Mouse (Mus musculus) limb, embryonic 15.5 days (tissue): ENCODE measurements around the gene Nrcam. TPM values are rescaled to one million over a fixed set of nuclear protein-coding genes. Genes with fewer than 3 reads are reported as not detected.

Experiments
- ATAC-seq: fragments of 200-750 bp; cut with Nextera tagmentation; 2 replicates; pipeline ENCODE4 v1.8.0; 2017; ENCODE audit warnings: low read depth, moderate TSS enrichment; ENCODE audit not compliant: insufficient number of reproducible peaks, low FRiP score, low TSS enrichment
- H3K27ac ChIP-seq: fragments of 300-500 bp; sonication (generic); 2 replicates; pipeline ENCODE4 v1.5.1; 2015; ENCODE audit warnings: moderate library complexity, mild to moderate bottlenecking, inconsistent platforms
- H3K27me3 ChIP-seq: fragments of 300-500 bp; sonication (generic); 2 replicates; pipeline ENCODE4 v1.6.1; 2015; ENCODE audit warnings: inconsistent platforms
- H3K36me3 ChIP-seq: fragments of 300-500 bp; sonication (generic); 2 replicates; pipeline ENCODE4 v1.6.1; 2015; ENCODE audit warnings: inconsistent platforms
- H3K4me1 ChIP-seq: fragments of 300-500 bp; sonication (generic); 2 replicates; pipeline ENCODE4 v1.6.1; 2015; ENCODE audit warnings: inconsistent platforms
- H3K4me2 ChIP-seq: fragments of 300-500 bp; sonication (generic); 2 replicates; pipeline ENCODE4 v1.6.1; 2015; ENCODE audit warnings: mild to moderate bottlenecking, inconsistent platforms
- H3K4me3 ChIP-seq: fragments of 300-500 bp; sonication (generic); 2 replicates; pipeline ENCODE4 v1.5.1; 2015; ENCODE audit warnings: mild to moderate bottlenecking, inconsistent platforms
- H3K9ac ChIP-seq: fragments of 300-500 bp; sonication (generic); 2 replicates; pipeline ENCODE4 v1.6.1; 2015; ENCODE audit warnings: inconsistent platforms
- H3K9me3 ChIP-seq: fragments of 300-500 bp; sonication (generic); 2 replicates; pipeline ENCODE4 v1.6.1; 2016; ENCODE audit warnings: inconsistent platforms
- WGBS: fragments of 180-500 bp; shearing (Covaris S2); methylation state at CpG from one replicate; pipeline ENCODE4 v1.1.7; 2015; 5-methylcytosine and 5-hydroxymethylcytosine counted together
- polyA plus RNA-seq: library from polyadenylated mRNA; unstranded; fragments of >200 nt; fragmentation: Nextera tagmentation; extraction: Ambion mirVana; gene quantifications from 2 replicates; pipeline ENCODE4 v1.2.1, GENCODE M21; 2015

Gene Nrcam
- polyA plus RNA-seq, 1 experiment from 2014 or later = 2.8 TPM

DNA sequence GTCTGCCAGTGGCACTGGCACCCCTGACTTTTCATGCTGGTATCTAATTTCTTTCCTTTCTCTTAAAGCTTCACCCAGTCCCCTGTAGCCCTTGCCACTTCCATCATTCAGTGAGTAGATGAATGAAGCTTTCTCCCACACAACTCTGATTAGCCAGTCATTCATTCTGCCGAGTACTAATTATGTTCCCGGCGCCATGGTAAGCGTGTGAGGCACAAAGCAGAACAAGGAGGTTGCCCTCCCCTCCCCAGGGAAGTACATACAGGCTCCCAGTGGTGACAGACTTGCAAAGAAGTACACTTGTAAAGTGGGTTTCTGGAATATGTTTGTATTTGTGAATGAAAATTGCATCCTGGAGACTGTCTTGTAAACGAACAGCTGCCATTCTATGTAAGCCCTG is 170.2 kb downstream of the Nrcam start:
- no peak overlapping the region for H3K4me2 ChIP-seq
- no peaks in the 10 kb centered on the region for H3K27me3 ChIP-seq
- H3K9me3 ChIP-seq = no peaks in the 10 kb centered on the region
- no peak overlapping the region for H3K4me3 ChIP-seq
- 66% methylated on average over 5 of the region's 5 CpGs for WGBS
- no peaks in the 10 kb centered on the region for H3K36me3 ChIP-seq
- no peak overlapping the region for H3K27ac ChIP-seq
- H3K9ac ChIP-seq = no peak overlapping the region
- no peaks in the 10 kb centered on the region for H3K4me1 ChIP-seq
- no peak for ATAC-seq

- H3K9ac ChIP-seq = no peak overlapping the region
- ATAC-seq = no peak
- H3K36me3 ChIP-seq = no peaks in the 10 kb centered on the region
- no peaks in the 10 kb centered on the region for H3K27me3 ChIP-seq
- H3K27ac ChIP-seq = no peak overlapping the region
- H3K4me1 ChIP-seq = no peaks in the 10 kb centered on the region
- no peak overlapping the region for H3K4me2 ChIP-seq
- no peak overlapping the region for H3K4me3 ChIP-seq
- H3K9me3 ChIP-seq = no peaks in the 10 kb centered on the region
- WGBS = 68% methylated on average over 5 of the region's 5 CpGs
Measured at GRCm38 (mm10) chr12:44501807-44502487, 173.3 kb downstream of the Nrcam start.

- no peak for ATAC-seq
- no peak overlapping the region for H3K4me3 ChIP-seq
- no peaks in the 10 kb centered on the region for H3K4me1 ChIP-seq
- H3K4me2 ChIP-seq = no peak overlapping the region
- no peaks in the 10 kb centered on the region for H3K9me3 ChIP-seq
- H3K27ac ChIP-seq = no peak overlapping the region
- 81% methylated on average over 4 of the region's 4 CpGs for WGBS
- no peak overlapping the region for H3K9ac ChIP-seq
- H3K36me3 ChIP-seq = no peaks in the 10 kb centered on the region
- H3K27me3 ChIP-seq = no peaks in the 10 kb centered on the region
Measured at GRCm38 (mm10) chr12:44503737-44504136, 175.1 kb downstream of the Nrcam start.

- no peak overlapping the region for H3K4me2 ChIP-seq
- no peak for ATAC-seq
- H3K27me3 ChIP-seq = no peaks in the 10 kb centered on the region
- no peak overlapping the region for H3K27ac ChIP-seq
- no peaks in the 10 kb centered on the region for H3K36me3 ChIP-seq
- H3K9ac ChIP-seq = no peak overlapping the region
- H3K9me3 ChIP-seq = no peaks in the 10 kb centered on the region
- WGBS = 84% methylated on average over 3 of the region's 3 CpGs
- H3K4me3 ChIP-seq = no peak overlapping the region
- no peaks in the 10 kb centered on the region for H3K4me1 ChIP-seq
Measured at GRCm38 (mm10) chr12:44508635-44509034, 179.9 kb downstream of the Nrcam start.

DNA sequence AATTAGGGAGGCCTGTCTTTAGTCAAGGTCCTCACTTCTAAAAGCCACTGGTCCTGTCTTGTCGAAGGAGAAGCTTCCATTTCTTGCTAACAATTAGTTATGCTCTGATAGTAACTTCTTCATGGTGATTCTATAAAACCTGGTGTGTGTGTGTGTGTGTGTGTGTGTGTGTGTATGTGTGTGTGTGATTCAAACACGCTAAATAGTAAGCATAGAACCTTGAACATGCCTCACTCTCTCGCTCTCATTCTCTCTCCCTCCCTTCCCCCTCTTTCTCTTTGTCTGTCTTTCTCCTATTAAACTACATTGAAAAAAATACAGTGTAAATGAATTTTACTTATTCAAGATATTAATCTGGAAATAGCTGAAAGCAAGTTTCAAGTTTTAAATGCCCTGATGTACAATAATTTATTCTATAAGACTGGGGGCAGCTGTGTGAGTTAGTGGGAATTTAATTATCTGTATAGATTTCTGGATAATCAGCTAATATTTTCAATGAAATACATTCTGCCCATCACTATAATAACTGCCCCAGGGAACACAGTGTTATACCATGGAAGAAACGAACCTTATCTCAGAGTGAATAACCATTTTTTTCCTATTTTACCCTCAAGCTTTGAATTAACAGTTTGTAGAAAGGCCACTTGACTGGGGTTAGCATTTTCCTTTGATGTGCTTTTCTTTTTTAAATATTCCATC is 180.9 kb downstream of the Nrcam start:
- H3K9ac ChIP-seq = no peak overlapping the region
- WGBS = 68% methylated on average over 4 of the region's 4 CpGs
- H3K36me3 ChIP-seq = no peaks in the 10 kb centered on the region
- no peak overlapping the region for H3K4me2 ChIP-seq
- H3K27ac ChIP-seq = no peak overlapping the region
- no peak for ATAC-seq
- H3K9me3 ChIP-seq = no peaks in the 10 kb centered on the region
- no peaks in the 10 kb centered on the region for H3K4me1 ChIP-seq
- H3K27me3 ChIP-seq = no peaks in the 10 kb centered on the region
- H3K4me3 ChIP-seq = no peak overlapping the region

DNA sequence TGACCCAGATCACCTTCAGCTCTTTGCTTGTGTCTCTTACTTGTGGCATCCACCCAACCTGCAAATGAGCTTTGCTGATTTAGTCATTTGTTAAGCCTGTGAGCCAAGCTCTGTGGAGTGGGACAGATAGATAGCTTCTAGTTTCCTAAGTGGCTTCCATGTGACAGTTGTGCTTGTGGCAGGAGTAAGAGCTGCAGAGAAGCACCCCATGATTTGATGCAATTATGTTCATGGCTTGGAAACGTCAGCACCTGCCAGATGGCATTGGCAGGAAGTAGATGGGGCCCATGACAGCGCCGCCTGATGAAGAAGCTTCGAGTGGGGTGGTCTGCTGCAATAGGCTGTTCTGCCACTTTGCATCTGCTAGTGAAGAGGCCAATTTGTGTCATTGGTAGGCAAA is 186.4 kb downstream of the Nrcam start:
- ATAC-seq = no peak
- WGBS = 67% methylated on average over 4 of the region's 4 CpGs

DNA sequence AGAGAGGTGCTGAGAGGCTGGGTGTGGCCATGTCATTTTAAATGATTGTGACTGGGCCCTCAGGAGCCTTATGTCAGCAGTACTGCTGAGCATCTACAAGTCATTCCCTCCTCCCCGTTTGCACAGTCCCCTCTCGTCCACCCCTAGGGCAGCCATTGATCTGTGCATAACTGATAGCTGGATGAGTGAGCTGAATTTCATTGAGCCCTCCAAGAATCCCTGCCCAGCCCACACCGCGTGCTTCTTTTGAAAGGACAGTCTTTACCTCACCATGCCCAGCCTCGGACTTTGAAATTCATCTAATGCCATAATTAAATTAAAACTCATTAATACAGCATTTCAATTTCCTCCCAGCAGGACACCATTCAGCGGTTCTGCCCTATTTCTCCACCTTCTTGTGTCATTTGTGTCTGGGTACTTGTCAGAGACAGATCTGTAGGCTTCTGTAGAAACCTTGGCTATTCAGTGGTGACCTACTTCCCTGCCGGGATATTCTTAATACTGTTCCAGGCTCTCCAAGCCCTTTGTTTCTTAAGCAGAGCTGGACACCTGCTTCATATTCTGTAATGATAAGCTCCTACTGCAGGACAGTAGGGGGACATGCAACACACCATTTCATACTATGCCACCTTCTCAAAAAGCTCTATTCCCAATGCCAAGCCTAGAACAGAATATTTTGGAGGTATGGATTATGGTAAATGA is 190.9 kb downstream of the Nrcam start:
- Histone ChIP-seq H3K27ac (no peak overlapping the region), H3K4me1 (no peaks in the 10 kb centered on the region), H3K27me3 (no peaks in the 10 kb centered on the region), H3K4me3 (no peak overlapping the region), H3K4me2 (no peak overlapping the region), H3K9me3 (no peaks in the 10 kb centered on the region), H3K36me3 (no peaks in the 10 kb centered on the region), H3K9ac (no peak overlapping the region)
- 68% methylated on average over 7 of the region's 7 CpGs for WGBS
- no peak for ATAC-seq

More for the DNA sequence above, 186.4 kb downstream of the Nrcam start:
- Histone ChIP-seq H3K4me2 (no peak overlapping the region), H3K9ac (no peak overlapping the region), H3K4me1 (no peaks in the 10 kb centered on the region), H3K9me3 (no peaks in the 10 kb centered on the region), H3K36me3 (no peaks in the 10 kb centered on the region), H3K4me3 (no peak overlapping the region), H3K27ac (no peak overlapping the region), H3K27me3 (no peaks in the 10 kb centered on the region)

- Histone ChIP-seq H3K4me3 (no peak overlapping the region), H3K9ac (no peak overlapping the region), H3K27ac (no peak overlapping the region), H3K27me3 (no peaks in the 10 kb centered on the region), H3K36me3 (no peaks in the 10 kb centered on the region), H3K4me2 (no peak overlapping the region), H3K9me3 (no peaks in the 10 kb centered on the region), H3K4me1 (no peaks in the 10 kb centered on the region)
- ATAC-seq = no peak
- 75% methylated on average over 3 of the region's 3 CpGs for WGBS
Measured at GRCm38 (mm10) chr12:44521496-44521895, 192.8 kb downstream of the Nrcam start.

DNA sequence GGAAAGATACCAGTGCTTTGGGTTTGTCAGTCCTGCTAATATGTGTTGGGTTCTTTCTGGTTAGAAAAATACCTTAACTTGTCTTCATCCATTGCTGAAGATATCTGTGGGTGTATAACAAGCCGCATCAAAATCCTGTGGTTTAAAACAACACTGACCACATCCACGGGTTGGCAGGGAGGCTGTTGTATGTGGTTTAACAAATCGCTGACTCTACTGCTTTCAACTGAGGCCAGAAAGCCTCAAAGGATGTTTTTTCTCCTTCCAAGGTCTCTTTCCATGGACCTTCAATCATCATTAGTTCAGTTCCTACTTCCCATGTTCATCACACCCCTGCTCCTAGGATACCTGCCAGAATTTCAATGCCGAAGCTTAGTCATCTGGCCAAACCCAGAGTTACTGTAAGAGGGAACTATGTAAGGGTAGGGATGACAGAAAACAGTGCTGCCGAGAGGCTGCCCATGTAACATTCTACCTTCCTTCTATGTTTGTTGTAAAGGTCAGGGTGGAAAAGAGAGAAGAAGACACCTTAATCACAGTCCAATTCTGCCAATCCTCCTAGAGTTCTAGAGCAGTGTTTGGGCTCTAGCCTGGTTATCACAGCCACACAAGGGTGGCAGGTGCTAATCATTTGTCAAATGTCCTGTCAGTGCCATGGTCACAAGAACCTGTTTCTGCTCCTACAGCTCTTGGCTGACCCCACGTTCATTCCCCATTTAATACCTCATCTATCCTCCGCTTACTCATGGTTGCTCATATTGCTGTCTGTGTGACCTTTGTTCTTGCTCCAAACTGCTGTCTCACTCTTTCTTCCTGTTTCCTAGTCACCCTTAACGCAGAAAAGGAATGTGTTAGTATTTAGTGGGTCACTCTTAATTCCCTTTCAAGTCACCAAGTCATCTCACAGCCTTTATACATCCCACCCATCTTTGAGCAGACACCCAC is 196.2 kb downstream of the Nrcam start:
- no peak for ATAC-seq
- 70% methylated on average over 8 of the region's 8 CpGs for WGBS
- Histone ChIP-seq H3K4me2 (no peak overlapping the region), H3K4me1 (no peaks in the 10 kb centered on the region), H3K27ac (no peak overlapping the region), H3K9me3 (no peaks in the 10 kb centered on the region), H3K36me3 (no peaks in the 10 kb centered on the region), H3K9ac (no peak overlapping the region), H3K4me3 (no peak overlapping the region), H3K27me3 (no peaks in the 10 kb centered on the region)

- Histone ChIP-seq H3K4me3 (no peak overlapping the region), H3K9me3 (no peaks in the 10 kb centered on the region), H3K9ac (no peak overlapping the region), H3K4me1 (no peaks in the 10 kb centered on the region), H3K27me3 (no peaks in the 10 kb centered on the region), H3K36me3 (no peaks in the 10 kb centered on the region), H3K27ac (no peak overlapping the region), H3K4me2 (no peak overlapping the region)
- no peak for ATAC-seq
- 30% methylated on average over 11 of the region's 11 CpGs for WGBS
Measured at GRCm38 (mm10) chr12:44528391-44529016, 199.8 kb downstream of the Nrcam start.

DNA sequence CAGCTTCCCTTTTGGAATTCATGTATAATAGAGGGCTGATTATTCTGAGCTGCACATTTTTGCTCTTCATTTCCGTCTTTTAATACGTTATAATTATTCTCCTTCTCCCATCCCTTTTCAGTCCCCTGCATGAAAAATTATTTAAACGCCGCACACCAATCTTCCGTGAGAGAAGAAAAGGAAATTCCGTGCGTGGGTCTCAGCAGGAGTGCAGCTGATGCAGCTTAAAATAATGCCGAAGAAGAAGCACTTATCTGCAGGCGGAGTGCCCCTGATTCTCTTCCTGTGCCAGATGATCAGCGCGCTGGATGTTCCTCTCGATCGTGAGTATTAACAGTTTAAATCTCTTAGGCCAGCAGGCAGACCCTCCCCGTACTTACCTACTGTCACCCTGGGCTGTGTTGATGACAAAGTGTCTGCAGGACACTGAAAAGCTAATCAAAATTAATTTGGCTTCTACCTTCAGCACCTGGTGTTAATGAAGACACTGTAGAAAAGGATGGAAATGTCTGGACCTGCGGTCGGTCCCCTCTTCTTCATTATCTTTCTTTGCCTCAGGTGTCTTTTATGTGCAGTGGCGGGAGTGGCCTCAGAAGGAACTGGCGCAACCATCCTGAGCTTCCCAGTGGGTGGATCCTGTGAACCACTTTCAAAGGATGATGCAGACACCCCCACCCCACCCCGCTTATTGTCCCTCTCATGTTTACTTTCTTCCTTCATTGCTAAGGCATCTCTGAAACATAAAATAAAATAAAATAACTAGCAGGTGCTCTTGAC is 203.8 kb downstream of the Nrcam start:
- 78% methylated on average over 19 of the region's 19 CpGs for WGBS
- no peak overlapping the region for H3K27ac ChIP-seq
- H3K36me3 ChIP-seq = no peaks in the 10 kb centered on the region
- no peak overlapping the region for H3K9ac ChIP-seq
- H3K27me3 ChIP-seq = no peaks in the 10 kb centered on the region
- H3K4me1 ChIP-seq = no peaks in the 10 kb centered on the region
- H3K4me3 ChIP-seq = no peak overlapping the region
- H3K4me2 ChIP-seq = no peak overlapping the region
- no peak for ATAC-seq
- H3K9me3 ChIP-seq = no peaks in the 10 kb centered on the region
